Mouse (Mus musculus) forebrain, embryonic 11.5 days (tissue): ENCODE results near the gene Supt3. TPM values are rescaled to one million over a fixed set of nuclear protein-coding genes. Genes with fewer than 3 reads are reported as not detected.

ENCODE experiments used
- ATAC-seq: fragments of 200-750 bp; cut with Nextera tagmentation; replicated peaks from 2 replicates; pipeline ENCODE4 v1.8.0; 2017; ENCODE audit warnings: moderate TSS enrichment; ENCODE audit not compliant: low FRiP score
- DNase-seq: peaks from one replicate; pipeline ENCODE4 v3.0.0-alpha.2; 2017; ENCODE audit warnings: low spot score
- H3K27ac ChIP-seq: fragments of 300-500 bp; sonication (generic); 2 replicates; pipeline ENCODE4 v1.5.1; 2014; ENCODE audit warnings: low read depth, low read length
- H3K27me3 ChIP-seq: fragments of 300-500 bp; sonication (generic); 2 replicates; pipeline ENCODE4 v1.6.1; 2014; ENCODE audit warnings: mild to moderate bottlenecking, low read length, mixed read lengths; ENCODE audit not compliant: control insufficient read depth, insufficient read depth
- H3K36me3 ChIP-seq: fragments of 300-500 bp; sonication (generic); 2 replicates; pipeline ENCODE4 v1.6.1; 2014; ENCODE audit warnings: mild to moderate bottlenecking, low read length, moderate library complexity, mixed read lengths; ENCODE audit not compliant: control insufficient read depth, insufficient read depth
- H3K4me1 ChIP-seq: fragments of 300-500 bp; sonication (generic); replicated peaks from 2 replicates; pipeline ENCODE4 v1.6.1; 2014; ENCODE audit warnings: low read length, mixed read lengths; ENCODE audit not compliant: control insufficient read depth, insufficient read depth
- H3K4me2 ChIP-seq: fragments of 300-500 bp; sonication (generic); 2 replicates; pipeline ENCODE4 v1.6.1; 2014; ENCODE audit warnings: low read depth, mild to moderate bottlenecking, low read length, moderate library complexity, mixed read lengths; ENCODE audit not compliant: severe bottlenecking
- H3K4me3 ChIP-seq: fragments of 300-500 bp; sonication (generic); 2 replicates; pipeline ENCODE4 v1.5.1; 2014; ENCODE audit warnings: low read depth, low read length
- H3K9ac ChIP-seq: fragments of 300-500 bp; sonication (generic); 2 replicates; pipeline ENCODE4 v1.6.1; 2014; ENCODE audit warnings: low read length
- H3K9me3 ChIP-seq: fragments of 300-500 bp; sonication (generic); 2 replicates; pipeline ENCODE4 v1.6.1; 2016; ENCODE audit warnings: low read length, mixed read lengths; ENCODE audit not compliant: control insufficient read depth
- WGBS: fragments of 180-500 bp; shearing (Covaris S2); extraction: QIAGEN DNeasy Blood & Tissue Kit; methylation state at CpG from one replicate; pipeline ENCODE4 v1.1.7; 2014; 5-methylcytosine and 5-hydroxymethylcytosine counted together
- polyA plus RNA-seq: library from polyadenylated mRNA; unstranded; fragments of >200 nt; fragmentation: Nextera tagmentation; extraction: Ambion mirVana; gene quantifications from 2 replicates; pipeline ENCODE4 v1.2.1, GENCODE M21; 2014

Supt3 gene
- polyA plus RNA-seq, 1 experiment from 2014 or later, result 24.9 TPM

GRCm38 (mm10) chr17:45077921-45078640 lies 301.1 kb downstream of the Supt3 start:
- H3K4me3 ChIP-seq, result no peak overlapping the region
- no peak for DNase-seq
- ATAC-seq, result no peak
- no peak overlapping the region for H3K27ac ChIP-seq
- H3K9ac ChIP-seq, result no peak overlapping the region
- 74% methylated on average over 14 of the region's 14 CpGs for WGBS
- H3K36me3 ChIP-seq, result no peaks in the 10 kb centered on the region
- no peaks in the 10 kb centered on the region for H3K4me1 ChIP-seq
- H3K9me3 ChIP-seq, result no peaks in the 10 kb centered on the region
- H3K4me2 ChIP-seq, result no peak overlapping the region
- H3K27me3 ChIP-seq, result no peaks in the 10 kb centered on the region

- no peaks in the 10 kb centered on the region for H3K9me3 ChIP-seq
- no peaks in the 10 kb centered on the region for H3K27me3 ChIP-seq
- H3K9ac ChIP-seq, result no peak overlapping the region
- ATAC-seq (no peak), DNase-seq (no peak)
- no peak overlapping the region for H3K4me3 ChIP-seq
- H3K36me3 ChIP-seq, result no peaks in the 10 kb centered on the region
- no peaks in the 10 kb centered on the region for H3K4me1 ChIP-seq
- no peak overlapping the region for H3K4me2 ChIP-seq
- WGBS, result 92% methylated on average over 8 of the region's 8 CpGs
- no peak overlapping the region for H3K27ac ChIP-seq
Observed at GRCm38 (mm10) chr17:45081521-45081920, 304.6 kb downstream of the Supt3 start.

- no peak for DNase-seq
- 82% methylated on average over 8 of the region's 8 CpGs for WGBS
- no peak overlapping the region for H3K4me2 ChIP-seq
Observed at GRCm38 (mm10) chr17:45081955-45082475, 305.1 kb downstream of the Supt3 start.

DNA sequence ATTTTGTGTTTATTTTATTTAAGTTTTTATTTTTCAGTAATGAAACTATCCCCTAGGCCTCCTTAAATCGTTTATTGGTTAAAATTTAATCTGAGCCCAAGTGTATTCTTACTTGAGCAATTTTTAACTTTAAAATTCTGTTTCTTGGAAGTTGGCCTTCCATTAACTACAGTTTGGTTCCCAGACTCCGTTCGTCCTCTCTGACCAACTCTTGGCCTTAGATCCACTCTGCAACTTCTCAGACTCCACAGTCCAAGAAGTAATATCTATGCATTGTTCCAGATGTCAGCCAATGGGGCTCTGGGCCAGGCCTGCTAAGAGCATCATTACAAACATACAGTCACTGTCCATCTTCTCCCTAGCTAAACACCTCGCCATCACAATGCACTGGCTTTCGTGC lies 309.4 kb downstream of the Supt3 start:
- Histone ChIP-seq H3K4me3 (no peak overlapping the region), H3K9me3 (no peaks in the 10 kb centered on the region), H3K27me3 (no peaks in the 10 kb centered on the region), H3K36me3 (no peaks in the 10 kb centered on the region), H3K4me2 (no peak overlapping the region), H3K9ac (no peak overlapping the region), H3K4me1 (no peaks in the 10 kb centered on the region), H3K27ac (no peak overlapping the region)
- ATAC-seq (no peak), DNase-seq (no peak)
- 96% methylated on average over 5 of the region's 5 CpGs for WGBS

More at GRCm38 (mm10) chr17:45081955-45082475, 305.1 kb downstream of the Supt3 start:
- Histone ChIP-seq H3K4me1 (no peaks in the 10 kb centered on the region), H3K4me3 (no peak overlapping the region), H3K36me3 (no peaks in the 10 kb centered on the region), H3K27me3 (no peaks in the 10 kb centered on the region), H3K27ac (no peak overlapping the region), H3K9me3 (no peaks in the 10 kb centered on the region), H3K9ac (no peak overlapping the region)
- no peak for ATAC-seq

DNA sequence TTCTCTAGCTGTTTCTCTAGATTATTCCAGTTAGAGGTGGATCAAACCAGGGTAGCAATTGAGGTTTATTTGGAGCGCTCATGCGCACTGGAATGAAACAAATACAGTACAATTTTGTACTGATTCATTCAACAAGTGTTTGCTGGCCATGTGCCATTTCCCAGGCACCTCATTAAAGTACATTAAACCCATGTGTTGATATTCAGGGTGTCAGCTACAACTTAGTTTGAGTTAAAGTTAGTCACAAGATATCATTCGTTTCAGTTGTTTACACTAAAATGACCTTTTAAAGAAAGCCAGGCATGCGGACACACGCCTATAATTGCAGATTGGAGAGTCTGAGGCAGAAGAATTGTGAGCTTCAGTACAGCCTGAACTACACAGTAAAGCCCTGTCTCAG lies 310.1 kb downstream of the Supt3 start:
- H3K9ac ChIP-seq, result no peak overlapping the region
- 84% methylated on average over 5 of the region's 5 CpGs for WGBS

GRCm38 (mm10) chr17:45101064-45101463 lies 324.1 kb downstream of the Supt3 start:
- Histone ChIP-seq H3K9ac (no peak overlapping the region), H3K27me3 (no peaks in the 10 kb centered on the region), H3K36me3 (no peaks in the 10 kb centered on the region), H3K9me3 (no peaks in the 10 kb centered on the region), H3K4me3 (no peak overlapping the region), H3K4me2 (no peak overlapping the region), H3K27ac (no peak overlapping the region), H3K4me1 (no peaks in the 10 kb centered on the region)
- 93% methylated on average over 7 of the region's 7 CpGs for WGBS
- DNase-seq (no peak), ATAC-seq (no peak)

More for the DNA sequence above, 310.1 kb downstream of the Supt3 start:
- no peaks in the 10 kb centered on the region for H3K27me3 ChIP-seq
- no peak overlapping the region for H3K4me3 ChIP-seq
- ATAC-seq, result no peak
- H3K36me3 ChIP-seq, result no peaks in the 10 kb centered on the region
- no peak overlapping the region for H3K27ac ChIP-seq
- no peaks in the 10 kb centered on the region for H3K4me1 ChIP-seq
- no peaks in the 10 kb centered on the region for H3K9me3 ChIP-seq
- DNase-seq, result no peak
- H3K4me2 ChIP-seq, result no peak overlapping the region

- DNase-seq (no peak), ATAC-seq (no peak)
- no peak overlapping the region for H3K4me3 ChIP-seq
- H3K36me3 ChIP-seq, result no peaks in the 10 kb centered on the region
- WGBS, result 82% methylated on average over 3 of the region's 3 CpGs
- H3K4me2 ChIP-seq, result no peak overlapping the region
- no peaks in the 10 kb centered on the region for H3K9me3 ChIP-seq
- H3K27me3 ChIP-seq, result no peaks in the 10 kb centered on the region
- H3K9ac ChIP-seq, result no peak overlapping the region
- no peaks in the 10 kb centered on the region; the same call in 1 of the 2 replicates for H3K4me1 ChIP-seq
- H3K27ac ChIP-seq, result no peak overlapping the region
Observed at GRCm38 (mm10) chr17:45115386-45115785, 338.4 kb downstream of the Supt3 start.

DNA sequence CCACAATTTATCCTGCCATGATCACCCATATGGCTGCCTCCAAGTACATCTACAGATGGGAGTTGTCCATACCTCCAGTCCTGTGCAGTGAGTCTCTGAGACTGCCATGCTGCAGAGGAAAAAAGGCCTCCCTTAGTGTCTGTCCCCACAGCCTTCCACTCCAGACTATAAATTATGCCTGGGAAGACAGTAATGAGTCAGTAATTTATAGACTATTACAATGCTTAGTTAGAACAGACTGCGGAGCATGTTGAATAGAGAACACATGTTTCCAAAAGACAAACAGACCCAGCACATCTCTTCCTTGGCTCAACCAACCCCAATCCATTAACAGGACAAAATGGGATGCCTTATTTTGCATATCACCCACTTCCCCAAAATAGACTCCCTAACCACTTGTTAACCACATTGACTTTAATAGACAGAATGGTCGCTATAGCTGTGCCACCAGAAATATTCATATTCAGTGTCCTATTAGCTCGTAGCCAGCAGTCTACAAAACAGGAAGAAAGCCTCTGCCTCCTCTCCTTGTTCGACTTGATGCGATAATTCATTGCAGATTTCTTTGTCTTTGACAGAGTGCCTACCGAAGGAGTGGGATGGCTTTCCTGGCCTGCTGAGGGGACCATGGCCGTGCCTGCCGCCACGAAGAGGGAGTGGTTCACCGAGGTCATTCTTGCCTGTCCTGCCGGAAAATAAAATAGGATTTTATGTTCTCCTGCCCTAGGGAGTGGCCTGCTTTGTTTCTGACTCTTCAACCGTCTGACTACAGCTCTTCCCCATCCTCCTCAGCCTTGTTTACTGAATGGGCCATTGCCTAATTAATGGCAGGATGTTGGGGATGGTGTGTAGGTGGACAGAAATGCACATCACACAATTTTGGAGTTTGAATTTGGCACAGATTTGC lies 341.9 kb downstream of the Supt3 start:
- no peak for ATAC-seq
- Histone ChIP-seq H3K4me1 (no peaks in the 10 kb centered on the region; the same call in 1 of the 2 replicates), H3K9me3 (no peaks in the 10 kb centered on the region), H3K9ac (no peak overlapping the region), H3K4me3 (no peak overlapping the region), H3K27ac (no peak overlapping the region), H3K4me2 (no peak overlapping the region), H3K36me3 (no peaks in the 10 kb centered on the region), H3K27me3 (no peaks in the 10 kb centered on the region)
- 45% methylated on average over 12 of the region's 12 CpGs for WGBS
- no peak for DNase-seq
